Mouse (Mus musculus) bone marrow macrophage, adult 2 months (primary cell): ENCODE measurements at regions not wholly inside any gene's neighbourhood (a gene's known extent, or its start where the extent isn't known, plus 50 kb on each side); places are given as distances from the start of the nearest gene placed in this dataset.

Experiments
- H3K27ac ChIP-seq: 2 replicates; pipeline ENCODE4 v1.5.1; 2012; ENCODE audit warnings: low read depth, low read length; ENCODE audit not compliant: insufficient read depth
- H3K4me1 ChIP-seq: 2 replicates; pipeline ENCODE4 v1.6.1; 2012; ENCODE audit warnings: low read length; ENCODE audit not compliant: control insufficient read depth, insufficient read depth
- H3K4me3 ChIP-seq: 2 replicates; pipeline ENCODE4 v1.5.1; 2012; ENCODE audit warnings: mild to moderate bottlenecking, low read length, moderate library complexity; ENCODE audit not compliant: insufficient read depth
- CTCF ChIP-seq: IDR thresholded peaks from 2 replicates; pipeline ENCODE4 v1.5.1; 2012; ENCODE audit warnings: low read depth, mild to moderate bottlenecking, low read length, moderate library complexity
- POLR2A ChIP-seq: IDR thresholded peaks from 2 replicates; pipeline ENCODE4 v1.6.1; 2012; ENCODE audit warnings: mild to moderate bottlenecking, low read depth, low read length, borderline replicate concordance

- Histone ChIP-seq H3K4me3 (no peak overlapping the region), H3K4me1 (no peaks in the 10 kb centered on the region), H3K27ac (no peak overlapping the region)
- TF ChIP-seq POLR2A (no peak), CTCF (0 out of 2 replicates have a peak, but pooled peaks have one; percentile 10)
Measured at GRCm38 (mm10) chrX:163669886-163670285, 91.2 kb downstream of the Rnf138rt1 start.
